Comparison of ENCODE assay signal across 8 mouse cellular contexts in genomic region chr9:114767030-114767429, GRCm38 (mm10). TPM values are rescaled to one million over a fixed set of nuclear protein-coding genes. Genes with fewer than 3 reads are reported as not detected.
DNase-seq lines count a peak whose midpoint lies in the region; ATAC-seq and TF ChIP-seq lines count a peak whose summit lies in the region.

No protein-coding gene starts in this region.

- no peak overlapping the region for H3K4me3 ChIP-seq in forebrain, embryonic 10.5 days
- H3K4me3 ChIP-seq in forebrain, embryonic 11.5 days (ENCODE audit: low read depth, low read length): no peak overlapping the region
- no peak overlapping the region for H3K4me3 ChIP-seq in hindbrain, embryonic 13.5 days
- H3K4me3 ChIP-seq in midbrain, postnatal 0 days (ENCODE audit: low read depth, low read length): no peak overlapping the region

- peaks cover under 1% of the 10 kb centered on the region; the same call in 1 of the 2 replicates for H3K9me3 ChIP-seq in forebrain, embryonic 10.5 days
- no peaks in the 10 kb centered on the region; the same call in 1 of the 2 replicates for H3K9me3 ChIP-seq in forebrain, embryonic 11.5 days (ENCODE audit: control insufficient read depth, low read length)
- H3K9me3 ChIP-seq in hindbrain, embryonic 13.5 days: peaks cover 4% of the 10 kb centered on the region; the same call in 1 of the 2 replicates
- H3K9me3 ChIP-seq in midbrain, postnatal 0 days (ENCODE audit: low read length): no peaks in the 10 kb centered on the region

- H3K9ac ChIP-seq in forebrain, embryonic 11.5 days (ENCODE audit: low read length): no peak overlapping the region
- no peak overlapping the region for H3K9ac ChIP-seq in hindbrain, embryonic 13.5 days
- H3K9ac ChIP-seq in midbrain, postnatal 0 days (replicated peaks; ENCODE audit: low read length, poor library complexity, severe bottlenecking): no peak overlapping the region

- no peak for ATAC-seq in forebrain, embryonic 11.5 days (replicated peaks; ENCODE audit: low FRiP score)
- peak; percentile 73 for ATAC-seq in hindbrain, embryonic 13.5 days (ENCODE audit: low FRiP score)
- ATAC-seq in midbrain, postnatal 0 days (ENCODE audit: low FRiP score): peak; percentile 77
- no peak for ATAC-seq in activated CD4-positive, CD25-positive, alpha-beta regulatory T cell, adult 4 months

- H3K27ac ChIP-seq in forebrain, embryonic 10.5 days: peak overlapping the region; percentile 77
- no peak overlapping the region for H3K27ac ChIP-seq in forebrain, embryonic 11.5 days (ENCODE audit: low read depth, low read length)
- peak overlapping the region; percentile 61 for H3K27ac ChIP-seq in hindbrain, embryonic 13.5 days
- no peak overlapping the region for H3K27ac ChIP-seq in midbrain, postnatal 0 days (ENCODE audit: low read depth, low read length)

- no peak for TF ChIP-seq CTCF in midbrain, postnatal 0 days (IDR thresholded peaks at IDR 0.05)

- H3K4me2 ChIP-seq in forebrain, embryonic 11.5 days (ENCODE audit: low read depth, low read length, severe bottlenecking): no peak overlapping the region
- 0 out of 2 replicates have a peak overlapping the region, but pooled peaks have one; percentile 10 for H3K4me2 ChIP-seq in hindbrain, embryonic 13.5 days
- H3K4me2 ChIP-seq in midbrain, postnatal 0 days (ENCODE audit: low read depth, low read length, poor library complexity, severe bottlenecking): no peak overlapping the region

- WGBS in forebrain, embryonic 10.5 days: 83% methylated on average over 13 of the region's 13 CpGs
- WGBS in forebrain, embryonic 11.5 days: 75% methylated on average over 13 of the region's 13 CpGs
- WGBS in hindbrain, embryonic 13.5 days: 46% methylated on average over 13 of the region's 13 CpGs
- 55% methylated on average over 13 of the region's 13 CpGs for WGBS in midbrain, postnatal 0 days

- no peaks in the 10 kb centered on the region for H3K27me3 ChIP-seq in forebrain, embryonic 10.5 days (ENCODE audit: poor library complexity, severe bottlenecking)
- no peaks in the 10 kb centered on the region for H3K27me3 ChIP-seq in forebrain, embryonic 11.5 days (ENCODE audit: control insufficient read depth, insufficient read depth, low read length)
- peaks cover 6% of the 10 kb centered on the region; the same call in 1 of the 2 replicates for H3K27me3 ChIP-seq in hindbrain, embryonic 13.5 days
- no peaks in the 10 kb centered on the region for H3K27me3 ChIP-seq in midbrain, postnatal 0 days (ENCODE audit: insufficient read depth, low read length)

- H3K4me1 ChIP-seq in forebrain, embryonic 10.5 days: peaks cover 19% of the 10 kb centered on the region
- H3K4me1 ChIP-seq in forebrain, embryonic 11.5 days (replicated peaks; ENCODE audit: control insufficient read depth, insufficient read depth, low read length): no peaks in the 10 kb centered on the region; the same call in 1 of the 2 replicates
- H3K4me1 ChIP-seq in hindbrain, embryonic 13.5 days (replicated peaks): peaks cover 15% of the 10 kb centered on the region
- no peaks in the 10 kb centered on the region for H3K4me1 ChIP-seq in midbrain, postnatal 0 days (ENCODE audit: insufficient read depth, low read length)

- H3K36me3 ChIP-seq in forebrain, embryonic 10.5 days (replicated peaks): peaks cover 46% of the 10 kb centered on the region
- no peaks in the 10 kb centered on the region; the same call in 1 of the 2 replicates for H3K36me3 ChIP-seq in forebrain, embryonic 11.5 days (ENCODE audit: control insufficient read depth, insufficient read depth, low read length)
- no peaks in the 10 kb centered on the region for H3K36me3 ChIP-seq in hindbrain, embryonic 13.5 days
- no peaks in the 10 kb centered on the region for H3K36me3 ChIP-seq in midbrain, postnatal 0 days (ENCODE audit: insufficient read depth, low read length)

- no peak for DNase-seq in forebrain, embryonic 10.5 days (ENCODE audit: extremely low spot score, low spot score)
- DNase-seq in forebrain, embryonic 11.5 days (ENCODE audit: low spot score): no peak
- peak; percentile 88 for DNase-seq in right cerebral cortex, postnatal 10 days (ENCODE audit: low spot score in 2 of 2)
- DNase-seq in right cerebral cortex, postnatal 36 days (ENCODE audit: low spot score in 2 of 2): no peak
- DNase-seq in midbrain, postnatal 0 days (ENCODE audit: low spot score): peak; percentile 92
- DNase-seq in lung, postnatal 14 days: no peak

RNA-seq across cellular contexts. Expression of gene Cmtm7, which starts 14.6 kb away (rescaled TPM):
- 76.9 and 78.7 TPM in 2 replicates for polyA plus RNA-seq in forebrain, embryonic 10.5 days (2016; fragmentation: Nextera tagmentation; extraction: Ambion mirVana)
- polyA plus RNA-seq in forebrain, embryonic 11.5 days (2014; fragmentation: Nextera tagmentation; extraction: Ambion mirVana): 50.6 and 63.5 TPM in 2 replicates
- polyA plus RNA-seq in hindbrain, embryonic 13.5 days (2015; fragmentation: Nextera tagmentation; extraction: Ambion mirVana): 18.3 and 19.1 TPM in 2 replicates
- total RNA-seq in midbrain, postnatal 0 days (2014; rRNA removed): 13.7 and 15.6 TPM in 2 replicates
- 8.0 and 9.1 TPM in 2 replicates for polyA plus RNA-seq in midbrain, postnatal 0 days (2015; fragmentation: Nextera tagmentation; extraction: Ambion mirVana)
- 100 to 1,000 TPM in 1 of 2 experiments, 10 to 100 TPM in 1; 90.6 to 114 TPM for polyA plus RNA-seq in activated CD4-positive, CD25-positive, alpha-beta regulatory T cell, adult 4 months (2017; shearing (Covaris generic))

RNA-seq across cellular contexts. Expression of gene Cmtm6, which starts 36.1 kb away (rescaled TPM):
- polyA plus RNA-seq in forebrain, embryonic 10.5 days (2016; fragmentation: Nextera tagmentation; extraction: Ambion mirVana): 29.1 and 29.9 TPM in 2 replicates
- 26.9 and 27.2 TPM in 2 replicates for polyA plus RNA-seq in forebrain, embryonic 11.5 days (2014; fragmentation: Nextera tagmentation; extraction: Ambion mirVana)
- polyA plus RNA-seq in hindbrain, embryonic 13.5 days (2015; fragmentation: Nextera tagmentation; extraction: Ambion mirVana): 20.5 and 21.8 TPM in 2 replicates
- 19.3 and 20.0 TPM in 2 replicates for total RNA-seq in midbrain, postnatal 0 days (2014; rRNA removed)
- 19.2 and 21.5 TPM in 2 replicates for polyA plus RNA-seq in midbrain, postnatal 0 days (2015; fragmentation: Nextera tagmentation; extraction: Ambion mirVana)
- polyA plus RNA-seq in activated CD4-positive, CD25-positive, alpha-beta regulatory T cell, adult 4 months (2017; shearing (Covaris generic)): 10 to 100 TPM; 77.1 to 88.5 TPM

Comparison
In these comparisons a context has a peak if more than half of its experiments do, and no peak if none do; other contexts are left out.
1. DNase-seq: peak in right cerebral cortex, postnatal 10 days (2 of 2) and midbrain, postnatal 0 days (single experiment); none in forebrain, embryonic 10.5 days (single experiment), forebrain, embryonic 11.5 days (single experiment), right cerebral cortex, postnatal 36 days (0 of 2) and lung, postnatal 14 days (single experiment).
2. H3K27ac ChIP-seq: peak in forebrain, embryonic 10.5 days (single experiment) and hindbrain, embryonic 13.5 days (single experiment); none in forebrain, embryonic 11.5 days (single experiment) and midbrain, postnatal 0 days (single experiment).
3. ATAC-seq: peak in hindbrain, embryonic 13.5 days (single experiment) and midbrain, postnatal 0 days (single experiment); none in forebrain, embryonic 11.5 days (single experiment) and activated CD4-positive, CD25-positive, alpha-beta regulatory T cell, adult 4 months (single experiment).